Mouse (Mus musculus): ENCODE results near the gene Asb2. TPM values are rescaled to one million over a fixed set of nuclear protein-coding genes. Genes with fewer than 3 reads are reported as not detected.
A peak's percentile ranks its signal among the peaks of the same experiment; 100 is the strongest.

Gene Asb2
- total and polyA plus RNA-seq, 2 experiments from 2014 or later, result 380 to 632 TPM

DNA sequence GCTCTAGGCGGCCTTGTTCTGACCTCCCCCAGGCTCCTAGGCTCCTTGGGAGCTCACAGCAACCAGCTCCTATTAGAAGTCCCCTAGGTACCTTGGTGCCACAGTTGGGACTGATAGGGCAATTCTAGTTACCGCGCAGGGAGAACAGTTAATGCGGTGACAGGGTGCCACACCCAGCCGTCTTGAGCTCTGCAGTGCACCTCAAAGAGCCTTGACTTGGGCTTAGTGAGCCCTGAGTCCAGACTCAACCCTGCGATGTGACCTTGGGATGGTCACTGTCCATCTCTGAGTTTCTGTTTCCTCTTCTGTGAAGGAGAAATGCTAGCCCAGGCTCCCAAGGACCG, 12.5 kb upstream of the Asb2 start:
- no peaks in the 10 kb centered on the region for H3K27me3 ChIP-seq (ENCODE audit: control insufficient read depth, insufficient read depth, low read length)
- ATAC-seq (ENCODE audit: insufficient read depth, low read depth), result no peak
- no peaks in the 10 kb centered on the region for H3K4me1 ChIP-seq (ENCODE audit: control insufficient read depth, insufficient read depth)
- H3K9me3 ChIP-seq (replicated peaks; ENCODE audit: control insufficient read depth, low read length), result no peaks in the 10 kb centered on the region
- 0 out of 2 replicates have a peak overlapping the region, but pooled peaks have one; percentile 8 for H3K4me3 ChIP-seq (ENCODE audit: low read depth, low read length)
- no peaks in the 10 kb centered on the region for H3K36me3 ChIP-seq (replicated peaks; ENCODE audit: control insufficient read depth, insufficient read depth, low read length)
- WGBS, result 72% methylated on average over 7 of the region's 7 CpGs
- peak overlapping the region; percentile 38 for H3K4me2 ChIP-seq (ENCODE audit: low read depth, low read length)
- DNase-seq (ENCODE audit: low spot score), result no peak
- no peak overlapping the region for H3K9ac ChIP-seq (replicated peaks; ENCODE audit: low read depth, low read length)
- H3K27ac ChIP-seq (ENCODE audit: low read depth), result no peak overlapping the region
- no peak for TF ChIP-seq EP300 (IDR thresholded peaks at IDR 0.05; ENCODE audit: low read depth)
- TF ChIP-seq CTCF (IDR thresholded peaks at IDR 0.05; ENCODE audit: low read depth), result no peak

GRCm38 (mm10) chr12:103367620-103368325, 12.0 kb upstream of the Asb2 start:
- TF ChIP-seq EP300 (IDR thresholded peaks at IDR 0.05; ENCODE audit: low read depth) (no peak), CTCF (IDR thresholded peaks at IDR 0.05; ENCODE audit: low read depth) (peak; percentile 81)
- Histone ChIP-seq H3K9me3 (replicated peaks; ENCODE audit: control insufficient read depth, low read length) (no peaks in the 10 kb centered on the region), H3K4me1 (ENCODE audit: control insufficient read depth, insufficient read depth) (peaks cover 4% of the 10 kb centered on the region), H3K36me3 (replicated peaks; ENCODE audit: control insufficient read depth, insufficient read depth, low read length) (no peaks in the 10 kb centered on the region), H3K9ac (replicated peaks; ENCODE audit: low read depth, low read length) (no peak overlapping the region), H3K27me3 (ENCODE audit: control insufficient read depth, insufficient read depth, low read length) (no peaks in the 10 kb centered on the region), H3K4me2 (ENCODE audit: low read depth, low read length) (peak overlapping the region; percentile 38), H3K4me3 (ENCODE audit: low read depth, low read length) (0 out of 2 replicates have a peak overlapping the region, but pooled peaks have one; percentile 8), H3K27ac (ENCODE audit: low read depth) (no peak overlapping the region)
- peak; percentile 78 for DNase-seq (ENCODE audit: low spot score)
- ATAC-seq (ENCODE audit: insufficient read depth, low read depth), result peak; percentile 81
- WGBS, result 14% methylated on average over 18 of the region's 18 CpGs

DNA sequence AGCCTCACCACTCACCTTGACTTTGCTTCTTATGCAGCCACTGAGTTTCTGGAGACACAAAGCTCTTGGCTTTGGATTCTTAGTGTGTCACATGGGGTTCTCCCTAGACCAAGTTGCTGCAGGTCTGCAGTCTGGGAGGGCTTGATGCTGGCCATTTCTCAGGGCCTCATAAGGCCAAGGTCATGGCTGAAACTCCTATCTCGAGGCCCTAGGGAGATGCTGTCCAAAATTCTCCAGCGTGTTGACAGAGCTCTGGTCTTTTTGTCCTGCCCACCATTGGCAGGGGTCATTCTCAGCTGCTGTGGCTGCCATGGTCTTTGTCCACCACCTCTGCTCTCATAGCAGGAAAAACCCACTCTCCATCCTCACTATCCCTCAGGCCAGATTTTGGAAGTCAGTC, 11.4 kb upstream of the Asb2 start:
- no peak overlapping the region for H3K9ac ChIP-seq (replicated peaks; ENCODE audit: low read depth, low read length)
- H3K27me3 ChIP-seq (ENCODE audit: control insufficient read depth, insufficient read depth, low read length), result no peaks in the 10 kb centered on the region
- 41% methylated on average over 2 of the region's 2 CpGs for WGBS
- no peak overlapping the region for H3K4me3 ChIP-seq (ENCODE audit: low read depth, low read length)
- TF ChIP-seq CTCF (IDR thresholded peaks at IDR 0.05; ENCODE audit: low read depth) (no peak), EP300 (IDR thresholded peaks at IDR 0.05; ENCODE audit: low read depth) (no peak)
- H3K36me3 ChIP-seq (replicated peaks; ENCODE audit: control insufficient read depth, insufficient read depth, low read length), result no peaks in the 10 kb centered on the region
- no peaks in the 10 kb centered on the region for H3K9me3 ChIP-seq (replicated peaks; ENCODE audit: control insufficient read depth, low read length)
- ATAC-seq (ENCODE audit: insufficient read depth, low read depth) (no peak), DNase-seq (ENCODE audit: low spot score) (no peak)
- H3K4me2 ChIP-seq (ENCODE audit: low read depth, low read length), result no peak overlapping the region
- H3K27ac ChIP-seq (ENCODE audit: low read depth), result no peak overlapping the region
- peaks cover 10% of the 10 kb centered on the region for H3K4me1 ChIP-seq (ENCODE audit: control insufficient read depth, insufficient read depth)

DNA sequence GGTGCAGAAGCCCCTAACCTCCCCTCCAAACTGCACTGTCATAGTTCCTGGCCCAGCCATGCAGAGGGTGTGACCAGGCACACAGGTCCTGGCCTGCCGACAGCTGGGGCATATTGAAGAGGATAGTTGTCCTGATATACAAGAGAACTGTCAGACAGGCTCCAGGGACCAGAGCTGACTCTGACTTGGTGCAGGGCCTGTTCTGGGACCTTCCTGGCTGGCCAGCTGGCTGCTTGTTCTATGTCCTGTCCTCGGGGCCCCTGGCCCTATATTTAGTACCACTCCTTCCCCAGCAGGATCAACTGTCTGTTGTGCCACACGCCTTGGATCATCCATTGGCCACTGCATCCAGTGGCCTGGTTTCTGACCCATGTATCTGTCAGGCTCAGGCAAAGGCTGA, 6.5 kb upstream of the Asb2 start:
- Histone ChIP-seq H3K27ac (ENCODE audit: low read depth) (peak overlapping the region; percentile 54), H3K4me3 (ENCODE audit: low read depth, low read length) (no peak overlapping the region), H3K27me3 (ENCODE audit: control insufficient read depth, insufficient read depth, low read length) (no peaks in the 10 kb centered on the region), H3K4me1 (ENCODE audit: control insufficient read depth, insufficient read depth) (peaks cover 29% of the 10 kb centered on the region), H3K36me3 (replicated peaks; ENCODE audit: control insufficient read depth, insufficient read depth, low read length) (no peaks in the 10 kb centered on the region), H3K9ac (replicated peaks; ENCODE audit: low read depth, low read length) (no peak overlapping the region), H3K4me2 (ENCODE audit: low read depth, low read length) (no peak overlapping the region), H3K9me3 (replicated peaks; ENCODE audit: control insufficient read depth, low read length) (no peaks in the 10 kb centered on the region)
- peak; percentile 14 for ATAC-seq (ENCODE audit: insufficient read depth, low read depth)
- DNase-seq (ENCODE audit: low spot score), result no peak
- WGBS, result 19% methylated on average over 3 of the region's 3 CpGs
- TF ChIP-seq EP300 (IDR thresholded peaks at IDR 0.05; ENCODE audit: low read depth), result no peak
- no peak for TF ChIP-seq CTCF (IDR thresholded peaks at IDR 0.05; ENCODE audit: low read depth)

DNA sequence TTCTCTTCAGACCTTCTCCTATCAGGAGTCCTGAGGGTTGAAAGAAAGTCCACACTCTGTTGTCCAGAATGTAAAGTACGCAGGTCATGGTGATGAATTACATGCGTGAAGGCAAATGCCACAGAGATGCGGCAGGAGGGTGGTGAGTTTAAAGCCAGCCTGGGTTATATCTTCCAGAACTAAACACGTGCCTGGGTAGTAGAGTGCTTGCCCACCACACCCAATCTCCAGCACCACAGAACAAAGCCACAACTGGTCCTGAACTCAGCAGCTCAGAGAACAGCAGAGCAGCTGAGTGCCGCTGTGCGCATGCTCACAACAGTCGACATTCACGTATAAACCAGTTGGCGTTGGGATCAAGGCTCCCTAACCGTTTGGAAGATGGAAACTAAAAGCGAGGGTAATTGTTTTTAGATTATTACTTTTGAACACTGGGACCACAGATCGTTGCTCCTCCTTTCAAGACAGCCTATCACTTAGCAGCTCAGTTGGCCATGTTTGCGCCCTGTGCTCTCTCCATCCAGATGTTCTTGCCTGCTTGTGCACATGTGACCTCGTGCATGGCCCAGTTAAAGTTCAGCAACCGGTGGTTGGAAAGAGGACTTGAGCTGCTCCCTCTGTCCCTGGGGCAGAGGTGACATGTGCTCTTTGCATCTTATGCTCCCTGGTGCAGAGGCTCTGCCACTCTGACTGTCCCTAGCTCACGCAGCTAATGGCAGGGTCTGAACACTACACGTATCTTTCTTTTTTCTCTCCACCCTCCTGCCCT, 5.9 kb upstream of the Asb2 start:
- WGBS, result 78% methylated on average over 17 of the region's 17 CpGs
- ATAC-seq (ENCODE audit: insufficient read depth, low read depth), result no peak

More for the DNA sequence above, 5.9 kb upstream of the Asb2 start:
- Histone ChIP-seq H3K27me3 (ENCODE audit: control insufficient read depth, insufficient read depth, low read length) (no peaks in the 10 kb centered on the region), H3K9me3 (replicated peaks; ENCODE audit: control insufficient read depth, low read length) (no peaks in the 10 kb centered on the region), H3K27ac (ENCODE audit: low read depth) (peak overlapping the region; percentile 54; the same call in 1 of the 2 replicates), H3K36me3 (replicated peaks; ENCODE audit: control insufficient read depth, insufficient read depth, low read length) (no peaks in the 10 kb centered on the region), H3K4me2 (ENCODE audit: low read depth, low read length) (no peak overlapping the region), H3K4me3 (ENCODE audit: low read depth, low read length) (no peak overlapping the region), H3K9ac (replicated peaks; ENCODE audit: low read depth, low read length) (no peak overlapping the region), H3K4me1 (ENCODE audit: control insufficient read depth, insufficient read depth) (peaks cover 35% of the 10 kb centered on the region)
- TF ChIP-seq EP300 (IDR thresholded peaks at IDR 0.05; ENCODE audit: low read depth), result no peak
- TF ChIP-seq CTCF (IDR thresholded peaks at IDR 0.05; ENCODE audit: low read depth), result no peak
- no peak for DNase-seq (ENCODE audit: low spot score)
